Mouse (Mus musculus): ENCODE measurements around the gene Eef2kmt.

Gene Eef2kmt

GRCm38 (mm10) chr16:5222140-5222539 is 33.6 kb downstream of the Eef2kmt start, which contains the start of gene AU021092:
Gene AU021092 (minus strand): TSS chr16:5222299.
- DNase-seq (ENCODE audit: low read depth, low spot score), result no peak

- no peak for DNase-seq (ENCODE audit: low read depth, low spot score)
Observed at GRCm38 (mm10) chr16:5221403-5221802, 34.4 kb downstream of the Eef2kmt start.

- DNase-seq (ENCODE audit: low read depth, low spot score), result no peak
Observed at GRCm38 (mm10) chr16:5217341-5218133, 38.2 kb downstream of the Eef2kmt start.

- DNase-seq (ENCODE audit: low read depth, low spot score), result no peak
Observed at GRCm38 (mm10) chr16:5216686-5217085, 39.1 kb downstream of the Eef2kmt start.

- no peak for DNase-seq (ENCODE audit: low read depth, low spot score)
Observed at GRCm38 (mm10) chr16:5214126-5214525, 41.7 kb downstream of the Eef2kmt start.

GRCm38 (mm10) chr16:5212150-5212549 is 43.6 kb downstream of the Eef2kmt start:
- no peak for DNase-seq (ENCODE audit: low read depth, low spot score)

GRCm38 (mm10) chr16:5210365-5210764 is 45.4 kb downstream of the Eef2kmt start:
- DNase-seq (ENCODE audit: low read depth, low spot score), result no peak

GRCm38 (mm10) chr16:5206051-5206450 is 49.7 kb downstream of the Eef2kmt start:
- no peak for DNase-seq (ENCODE audit: low read depth, low spot score)

GRCm38 (mm10) chr16:5205431-5205970 is 50.3 kb downstream of the Eef2kmt start:
- no peak for DNase-seq (ENCODE audit: low read depth, low spot score)

- peak; percentile 76 for DNase-seq (ENCODE audit: low read depth, low spot score)
Observed at GRCm38 (mm10) chr16:5203668-5204433, 51.9 kb downstream of the Eef2kmt start, which contains the start of gene Nagpa. Gene Nagpa (minus strand): TSS chr16:5204012.

- DNase-seq (ENCODE audit: low read depth, low spot score), result no peak
Observed at GRCm38 (mm10) chr16:5203200-5203599, 52.6 kb downstream of the Eef2kmt start.

GRCm38 (mm10) chr16:5202681-5203080 is 53.1 kb downstream of the Eef2kmt start:
- DNase-seq (ENCODE audit: low read depth, low spot score), result no peak

GRCm38 (mm10) chr16:5195080-5195479 is 60.7 kb downstream of the Eef2kmt start:
- peak; percentile 29 for DNase-seq (ENCODE audit: low read depth, low spot score)
